Mouse (Mus musculus) small intestine, adult 2 months (tissue): ENCODE measurements around the gene Rabep2. TPM values are rescaled to one million over a fixed set of nuclear protein-coding genes. Genes with fewer than 3 reads are reported as not detected.

Experiments
- H3K27ac ChIP-seq: fragments of 200-500 bp; 2 replicates; pipeline ENCODE4 v1.5.1; 2012; ENCODE audit warnings: low read depth, low read length, control low read depth, inconsistent platforms; ENCODE audit not compliant: insufficient read depth
- H3K27me3 ChIP-seq: fragments of 200-500 bp; 2 replicates; pipeline ENCODE4 v1.6.1; 2012; ENCODE audit warnings: mild to moderate bottlenecking, moderate library complexity, low read length, inconsistent platforms; ENCODE audit not compliant: control insufficient read depth, insufficient read depth
- H3K36me3 ChIP-seq: fragments of 200-500 bp; 2 replicates; pipeline ENCODE4 v1.6.1; 2012; ENCODE audit warnings: mild to moderate bottlenecking, low read length, control low read depth, inconsistent platforms; ENCODE audit not compliant: control insufficient read depth, insufficient read depth
- H3K4me1 ChIP-seq: fragments of 200-500 bp; 2 replicates; pipeline ENCODE4 v1.6.1; 2012; ENCODE audit warnings: low read length, inconsistent platforms, mixed read lengths; ENCODE audit not compliant: control insufficient read depth, insufficient read depth, insufficient read length
- H3K4me3 ChIP-seq: fragments of 200-500 bp; 2 replicates; pipeline ENCODE4 v1.5.1; 2012; ENCODE audit warnings: low read depth, mild to moderate bottlenecking, control low read depth, inconsistent platforms, low read length, moderate library complexity
- CTCF ChIP-seq: fragments of 200-500 bp; IDR thresholded peaks from 2 replicates; pipeline ENCODE4 v1.5.1; 2012; ENCODE audit warnings: low read depth, mild to moderate bottlenecking, control low read depth, inconsistent platforms, low read length, moderate library complexity, mixed read lengths; ENCODE audit not compliant: insufficient replicate concordance, insufficient read length; ENCODE audit errors: extremely low read depth
- POLR2A ChIP-seq: fragments of 200-500 bp; IDR thresholded peaks from 2 replicates; pipeline ENCODE4 v1.6.1; 2012; ENCODE audit warnings: low read depth, mild to moderate bottlenecking, control low read depth, inconsistent platforms, low read length, moderate library complexity
- WGBS: fragments of 180-500 bp; shearing (Covaris S2); methylation state at CpG from one replicate; pipeline ENCODE4 v1.1.7; 2018; 5-methylcytosine and 5-hydroxymethylcytosine counted together
- polyA plus RNA-seq: library from polyadenylated mRNA; depleted of rRNA; stranded (reverse); fragments of >200 nt; gene quantifications from 2 replicates; pipeline ENCODE4 v1.2.3, GENCODE M21; 2012

Gene Rabep2
- polyA plus RNA-seq, 1 experiment = 20.3 TPM

DNA sequence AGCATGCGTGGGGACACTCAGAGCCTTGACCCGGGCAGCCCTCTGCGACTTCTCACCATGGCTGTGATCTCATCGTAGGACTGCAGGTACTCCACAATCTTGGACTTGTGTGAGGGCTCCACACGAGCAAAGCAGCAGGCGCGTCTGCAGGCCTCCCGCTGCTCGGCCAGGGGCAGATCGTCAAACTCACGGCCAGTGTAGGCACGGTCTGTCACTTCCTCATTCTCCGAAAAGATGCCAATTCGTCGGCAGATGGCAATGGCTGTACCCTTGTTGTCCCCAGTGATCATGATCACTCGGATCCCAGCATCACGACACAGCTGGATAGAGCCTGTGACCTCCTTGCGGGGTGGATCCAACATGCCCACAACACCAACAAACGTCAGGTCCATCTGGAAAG lies 19.9 kb downstream of the Rabep2 start:
- Histone ChIP-seq H3K4me3 (no peak overlapping the region), H3K4me1 (no peaks in the 10 kb centered on the region), H3K27ac (no peak overlapping the region), H3K36me3 (peaks cover 27% of the 10 kb centered on the region), H3K27me3 (no peaks in the 10 kb centered on the region)
- TF ChIP-seq CTCF = no peak
- no peak for TF ChIP-seq POLR2A
- WGBS = 89% methylated on average over 19 of the region's 19 CpGs

DNA sequence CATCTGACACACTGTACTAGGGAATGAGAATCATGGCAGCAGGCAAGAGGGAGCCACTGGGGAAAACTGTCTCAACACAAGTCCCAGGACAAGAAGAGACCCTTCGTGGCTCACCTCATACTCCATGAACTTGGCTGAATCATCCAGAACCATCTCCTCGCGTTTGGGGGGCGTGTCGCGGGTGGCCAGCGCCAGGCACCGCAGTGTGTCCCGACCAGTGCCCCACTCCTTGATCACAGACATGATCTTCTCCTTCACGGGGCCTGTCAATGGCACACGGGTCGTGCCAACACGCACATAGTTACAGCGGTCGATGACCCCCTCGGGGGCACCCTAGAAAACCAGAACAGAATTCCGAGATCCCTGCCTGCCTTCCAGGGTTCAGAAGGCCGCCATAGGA lies 21.4 kb downstream of the Rabep2 start:
- H3K4me1 ChIP-seq = no peaks in the 10 kb centered on the region
- peaks cover 20% of the 10 kb centered on the region for H3K36me3 ChIP-seq
- 90% methylated on average over 18 of the region's 18 CpGs for WGBS
- H3K27ac ChIP-seq = no peak overlapping the region
- no peak overlapping the region for H3K4me3 ChIP-seq
- TF ChIP-seq CTCF = no peak
- no peak for TF ChIP-seq POLR2A
- no peaks in the 10 kb centered on the region for H3K27me3 ChIP-seq

DNA sequence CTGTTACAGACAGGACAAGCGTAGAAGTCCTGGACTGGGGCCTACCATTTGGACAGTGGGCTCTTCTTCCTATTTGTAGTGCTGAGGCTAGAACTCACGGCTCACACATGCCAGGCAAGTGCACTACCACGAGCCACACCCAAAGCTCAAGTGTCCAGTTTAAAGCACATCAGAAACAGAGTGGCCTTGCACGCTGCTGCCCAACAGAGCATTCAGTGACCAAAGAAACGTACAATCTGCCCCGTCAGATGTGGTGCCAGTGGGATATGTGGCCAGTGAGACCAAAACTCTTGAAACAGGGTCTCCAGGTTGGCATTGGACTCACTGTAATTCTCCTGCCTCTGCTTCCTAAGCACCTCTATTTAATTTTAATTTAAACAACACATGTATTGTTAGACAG lies 22.1 kb downstream of the Rabep2 start:
- Histone ChIP-seq H3K36me3 (peaks cover 14% of the 10 kb centered on the region), H3K27ac (no peak overlapping the region), H3K4me1 (no peaks in the 10 kb centered on the region), H3K27me3 (no peaks in the 10 kb centered on the region), H3K4me3 (no peak overlapping the region)
- TF ChIP-seq POLR2A (no peak), CTCF (no peak)
- WGBS = 90% methylated on average over 6 of the region's 6 CpGs

DNA sequence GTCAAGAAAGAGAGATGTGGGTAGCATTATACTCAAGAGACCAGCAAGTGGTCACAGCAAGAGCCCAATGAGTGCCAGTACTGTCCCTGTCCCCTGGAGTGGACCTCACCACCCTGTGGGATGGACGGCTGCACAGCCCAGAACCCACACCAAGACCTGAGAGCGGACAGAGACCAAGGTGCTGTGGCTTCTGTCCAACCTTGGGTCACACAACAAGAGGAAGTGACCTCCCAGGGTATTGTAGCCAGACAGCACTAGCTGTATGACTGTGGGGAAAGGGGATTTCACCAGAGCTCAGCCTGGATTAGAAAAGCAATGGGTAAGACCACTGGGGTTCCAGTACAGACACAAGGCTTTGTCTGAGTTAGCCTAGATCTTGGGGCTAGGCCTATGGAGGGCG lies 23.7 kb downstream of the Rabep2 start:
- no peaks in the 10 kb centered on the region for H3K27me3 ChIP-seq
- H3K36me3 ChIP-seq = peaks cover 3% of the 10 kb centered on the region
- WGBS = 82% methylated on average over 3 of the region's 3 CpGs
- no peaks in the 10 kb centered on the region for H3K4me1 ChIP-seq
- H3K27ac ChIP-seq = no peak overlapping the region
- no peak overlapping the region for H3K4me3 ChIP-seq
- TF ChIP-seq POLR2A = no peak
- no peak for TF ChIP-seq CTCF

DNA sequence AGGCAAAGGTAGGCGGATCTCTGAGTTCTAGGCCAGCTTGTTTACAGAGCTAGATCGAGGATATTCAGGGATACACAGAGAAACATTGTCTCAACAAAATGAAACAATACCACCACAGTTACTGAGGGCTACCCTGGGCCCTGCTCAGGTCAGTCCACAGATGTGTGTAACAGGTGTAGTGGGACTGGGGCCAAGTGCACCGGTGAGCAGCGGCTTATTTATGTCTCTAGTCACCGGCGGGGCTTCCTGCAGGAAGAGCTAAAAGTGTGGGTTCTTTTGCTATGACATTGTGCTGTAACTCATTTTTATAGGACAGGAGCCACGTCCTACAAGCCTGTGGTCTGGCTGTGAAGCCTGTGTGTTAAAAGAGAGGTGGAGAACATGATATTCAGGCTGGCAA lies 25.3 kb downstream of the Rabep2 start:
- WGBS = 31% methylated on average over 7 of the region's 7 CpGs

DNA sequence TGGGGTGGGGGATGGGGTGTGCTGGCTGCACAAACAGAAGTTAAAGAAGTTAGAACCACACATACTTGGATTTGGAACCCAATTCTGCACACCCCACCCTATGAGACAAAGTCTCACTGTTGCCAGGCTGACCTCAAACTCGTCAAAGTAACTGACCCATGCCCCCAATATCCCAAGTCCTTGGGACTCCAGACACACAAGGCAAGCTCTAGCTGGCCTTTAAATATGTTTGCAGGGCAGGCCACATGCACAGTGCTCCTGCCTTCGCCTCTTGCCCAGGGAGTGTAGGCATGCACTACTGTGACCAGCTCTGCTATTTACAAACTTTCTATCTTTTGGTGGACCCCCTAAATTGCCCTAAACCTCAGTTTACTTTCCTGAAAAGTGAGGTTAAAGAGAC lies 26.7 kb downstream of the Rabep2 start:
- 62% methylated on average over 2 of the region's 2 CpGs for WGBS
- Histone ChIP-seq H3K4me3 (no peak overlapping the region), H3K4me1 (no peaks in the 10 kb centered on the region), H3K27ac (no peak overlapping the region), H3K27me3 (no peaks in the 10 kb centered on the region), H3K36me3 (no peaks in the 10 kb centered on the region)
- TF ChIP-seq CTCF (no peak), POLR2A (no peak)

More for the DNA sequence above, 25.3 kb downstream of the Rabep2 start:
- Histone ChIP-seq H3K27me3 (no peaks in the 10 kb centered on the region), H3K4me3 (no peak overlapping the region), H3K36me3 (no peaks in the 10 kb centered on the region), H3K4me1 (no peaks in the 10 kb centered on the region), H3K27ac (no peak overlapping the region)
- TF ChIP-seq POLR2A = no peak
- TF ChIP-seq CTCF = no peak

DNA sequence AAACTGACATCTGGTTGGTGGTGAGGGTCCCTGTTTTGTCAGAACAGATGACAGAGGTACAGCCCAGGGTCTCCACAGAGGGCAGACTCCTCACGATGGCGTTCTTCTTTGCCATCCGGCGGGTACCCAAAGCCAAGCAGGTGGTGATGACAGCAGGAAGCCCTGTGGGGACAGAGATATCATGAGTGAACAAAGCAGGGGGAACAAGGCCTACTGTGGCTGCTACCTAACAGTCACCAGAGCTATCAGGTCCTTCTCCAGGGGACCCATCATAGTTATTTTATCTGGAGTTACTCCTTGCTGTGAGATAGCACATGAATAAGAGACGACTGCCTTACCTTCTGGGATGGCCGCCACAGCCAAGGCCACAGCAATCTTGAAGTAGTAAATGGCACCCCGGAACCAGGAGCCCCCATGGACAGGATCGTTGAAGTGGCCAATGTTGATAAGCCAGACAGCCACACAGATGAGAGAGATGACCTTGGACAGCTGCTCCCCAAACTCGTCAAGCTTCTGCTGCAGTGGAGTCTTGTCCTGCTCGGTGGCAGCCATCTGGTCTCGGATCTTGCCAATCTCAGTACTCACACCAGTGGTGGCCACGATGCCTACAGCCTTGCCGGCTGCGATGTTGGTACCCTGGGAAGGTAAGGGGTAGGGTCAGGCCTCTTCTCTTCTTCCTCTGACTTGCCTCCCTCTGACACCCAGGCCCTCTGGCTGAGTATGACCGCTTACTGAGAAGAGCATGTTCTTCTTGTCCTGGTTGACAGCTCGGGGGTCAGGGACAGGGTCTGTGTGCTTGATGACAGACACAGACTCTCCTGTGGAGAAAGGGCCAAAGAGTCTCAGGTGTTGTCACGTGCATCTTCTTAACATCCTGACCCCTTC lies 28.1 kb downstream of the Rabep2 start:
- H3K4me3 ChIP-seq = no peak overlapping the region
- H3K27ac ChIP-seq = no peak overlapping the region
- no peaks in the 10 kb centered on the region for H3K36me3 ChIP-seq
- no peaks in the 10 kb centered on the region for H3K27me3 ChIP-seq
- 80% methylated on average over 17 of the region's 17 CpGs for WGBS
- no peaks in the 10 kb centered on the region for H3K4me1 ChIP-seq
- no peak for TF ChIP-seq POLR2A
- no peak for TF ChIP-seq CTCF

DNA sequence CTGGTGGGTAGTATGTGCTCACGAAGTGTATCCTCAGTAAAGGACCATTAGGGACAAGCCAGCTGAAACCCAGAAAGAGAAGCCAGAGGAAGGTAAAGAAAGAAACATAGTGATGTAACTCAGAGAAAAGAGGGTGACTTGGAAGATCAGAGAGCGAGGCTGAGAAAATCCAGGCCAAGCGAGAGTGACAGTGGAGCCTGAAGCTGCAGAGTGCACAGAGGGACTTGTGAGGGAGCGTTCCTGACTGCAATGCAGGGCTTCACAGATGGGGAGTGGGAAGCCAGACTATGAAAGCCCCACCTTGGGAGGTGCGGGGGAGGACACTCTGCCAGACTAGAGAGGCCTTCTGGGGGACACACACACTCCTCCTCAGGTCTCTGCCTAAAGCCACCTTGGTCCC lies 29.7 kb downstream of the Rabep2 start:
- H3K27ac ChIP-seq = no peak overlapping the region
- no peaks in the 10 kb centered on the region for H3K4me1 ChIP-seq
- H3K4me3 ChIP-seq = no peak overlapping the region
- 72% methylated on average over 5 of the region's 5 CpGs for WGBS
- H3K36me3 ChIP-seq = no peaks in the 10 kb centered on the region
- TF ChIP-seq CTCF = no peak
- TF ChIP-seq POLR2A = no peak
- no peaks in the 10 kb centered on the region for H3K27me3 ChIP-seq
